Mouse (Mus musculus) left cerebral cortex, postnatal 14 days (tissue): Measurements from ENCODE around the gene Hist1h4c. TPM values are rescaled to one million over a fixed set of nuclear protein-coding genes. Genes with fewer than 3 reads are reported as not detected.
"Not testable (repeated sequence)": the region's sequence is repeated elsewhere in the genome, so short reads cannot be mapped to it uniquely, and the experiment has no call there.

Experiments used
- DNase-seq, 2 experiments: peaks; one replicate each; pipeline ENCODE4 v3.0.0; 2021 to 2022; ENCODE audit warnings: low spot score in 2 of 2, mixed read lengths in 1 of 2
- intact Hi-C: fragments of 180-260 bp; cut with DNase I; formaldehyde crosslinking; loops from one replicate; pipeline ENCODE4 v1.15.1; 2025
- microRNA-seq, 2 experiments: library from miRNA; unstranded; fragments of <30 nt; microRNA quantifications; one replicate each; pipeline ENCODE4 v1.2.0; 2022
- total RNA-seq, 2 experiments: library from RNA; stranded (reverse); gene quantifications; 2 replicates each; pipeline ENCODE4 v1.2.3; 2021

The Hist1h4c gene
- total RNA-seq, 2 experiments from 2014 or later = 100 to 103 TPM

DNA sequence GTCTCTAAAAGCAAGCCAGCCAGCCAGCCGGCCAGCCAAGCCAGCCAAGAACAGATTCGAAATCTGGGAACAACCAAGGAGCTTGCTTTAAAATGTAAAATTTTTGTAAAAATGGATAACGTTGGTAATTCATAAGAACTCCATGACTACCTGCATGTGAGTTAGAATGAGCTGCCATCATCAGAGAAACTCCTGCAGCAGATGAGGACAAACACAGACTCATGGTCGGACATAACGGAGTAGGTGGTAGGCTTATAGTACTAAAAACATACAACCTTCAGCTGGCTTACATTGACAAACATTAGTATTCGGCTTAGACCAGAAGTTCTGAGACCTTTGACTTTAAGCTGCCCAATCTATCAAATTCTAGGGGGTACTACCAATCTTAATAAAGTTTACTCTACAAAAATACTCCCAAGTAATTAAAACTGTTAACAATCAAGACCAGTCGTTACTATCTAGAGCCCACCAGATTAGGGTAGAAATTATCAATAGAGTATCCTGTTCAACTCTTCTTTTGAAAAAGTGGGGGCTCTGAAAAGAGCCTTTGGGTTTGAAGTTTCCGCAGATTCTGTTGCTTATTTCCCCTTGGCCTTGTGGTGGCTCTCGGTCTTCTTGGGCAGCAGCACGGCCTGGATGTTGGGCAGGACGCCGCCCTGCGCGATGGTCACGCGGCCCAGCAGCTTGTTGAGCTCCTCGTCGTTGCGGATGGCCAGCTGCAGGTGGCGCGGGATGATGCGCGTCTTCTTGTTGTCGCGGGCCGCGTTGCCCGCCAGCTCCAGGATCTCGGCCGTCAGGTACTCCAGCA, 15.1 kb downstream of the Hist1h4c start:
- intact Hi-C loops = loop anchor here (2.0 to 10.0 kb wide), 2 partner anchors 60 to 1638 kb away; partner anchors contain the start of genes Hist1h1e, Hist1h2ag, Hist1h2bj and Hist1h4i
- DNase-seq = not testable (repeated sequence)

DNA sequence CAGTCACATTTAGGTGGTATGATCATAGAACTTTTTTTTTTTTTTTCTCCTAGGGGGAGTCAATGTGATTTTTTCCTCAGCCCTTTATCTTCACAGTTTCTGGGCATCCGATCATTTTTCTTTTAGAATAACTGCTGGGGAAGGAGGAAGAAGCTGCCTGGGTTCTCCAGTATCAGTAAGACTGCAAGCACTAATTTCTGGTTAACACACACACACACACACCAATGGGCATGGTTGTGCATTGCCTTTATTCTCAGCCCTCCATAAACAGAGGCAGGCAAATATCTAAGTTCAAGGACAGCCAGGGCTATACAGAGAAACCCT, 15.7 kb downstream of the Hist1h4c start:
- DNase-seq = no peak
- intact Hi-C loops = loop anchor here (2.0 to 10.0 kb wide), 2 partner anchors 60 to 1638 kb away; partner anchors contain the start of genes Hist1h1e, Hist1h2ag, Hist1h2bj and Hist1h4i

DNA sequence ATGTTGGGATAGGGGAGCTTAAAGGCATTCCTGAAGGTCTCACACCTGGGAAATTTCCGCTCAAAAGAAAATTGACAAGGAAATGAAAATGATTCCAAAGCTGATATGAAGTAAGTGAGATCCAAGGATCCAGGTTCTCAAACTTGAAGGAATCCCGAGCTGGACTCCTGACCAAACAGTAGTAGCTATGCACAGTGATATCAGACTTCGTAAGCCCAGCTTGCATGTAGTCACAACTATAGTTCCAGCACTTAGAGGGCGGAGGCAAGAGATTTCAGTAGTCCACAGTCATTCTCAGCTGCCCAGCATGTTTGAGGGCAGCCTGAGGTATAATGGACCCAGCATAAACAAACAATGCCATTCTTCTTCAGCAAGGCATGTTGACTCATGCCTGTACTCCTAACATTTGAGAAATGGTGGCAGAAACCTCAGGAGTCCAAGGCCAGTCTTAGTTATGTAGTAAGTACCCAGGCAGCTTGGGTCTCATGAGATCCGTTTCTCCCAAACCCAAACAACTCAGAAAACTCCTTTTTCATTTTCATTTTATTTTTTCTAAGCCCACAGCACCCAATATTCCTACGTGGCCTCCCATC, 16.2 kb downstream of the Hist1h4c start:
- intact Hi-C loops = loop anchor here (2.0 to 10.0 kb wide), 2 partner anchors 59 to 1637 kb away; partner anchors contain the start of genes Hist1h1e, Hist1h2ag, Hist1h2bj and Hist1h4i
- DNase-seq = no peak

DNA sequence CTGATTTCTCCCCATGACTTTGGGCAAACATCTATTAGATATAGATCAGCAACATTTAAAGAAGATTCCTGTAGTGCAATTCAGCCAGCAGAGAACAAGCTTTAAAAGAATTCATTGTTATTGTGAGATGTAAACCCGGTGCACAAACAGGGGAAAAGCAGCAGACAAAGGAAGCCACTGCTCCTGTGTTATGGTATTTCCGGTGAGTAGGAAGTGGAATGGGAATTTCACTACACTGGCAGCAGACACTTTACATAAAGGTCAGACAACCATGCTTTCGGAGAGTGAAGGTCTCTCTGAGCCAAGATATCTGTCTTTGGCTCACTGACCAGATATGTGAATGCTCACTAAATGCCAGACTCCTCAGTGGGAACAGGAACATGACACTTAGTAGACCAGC, 35.7 kb downstream of the Hist1h4c start:
- DNase-seq = no peak
- intact Hi-C loops = no loop called here

DNA sequence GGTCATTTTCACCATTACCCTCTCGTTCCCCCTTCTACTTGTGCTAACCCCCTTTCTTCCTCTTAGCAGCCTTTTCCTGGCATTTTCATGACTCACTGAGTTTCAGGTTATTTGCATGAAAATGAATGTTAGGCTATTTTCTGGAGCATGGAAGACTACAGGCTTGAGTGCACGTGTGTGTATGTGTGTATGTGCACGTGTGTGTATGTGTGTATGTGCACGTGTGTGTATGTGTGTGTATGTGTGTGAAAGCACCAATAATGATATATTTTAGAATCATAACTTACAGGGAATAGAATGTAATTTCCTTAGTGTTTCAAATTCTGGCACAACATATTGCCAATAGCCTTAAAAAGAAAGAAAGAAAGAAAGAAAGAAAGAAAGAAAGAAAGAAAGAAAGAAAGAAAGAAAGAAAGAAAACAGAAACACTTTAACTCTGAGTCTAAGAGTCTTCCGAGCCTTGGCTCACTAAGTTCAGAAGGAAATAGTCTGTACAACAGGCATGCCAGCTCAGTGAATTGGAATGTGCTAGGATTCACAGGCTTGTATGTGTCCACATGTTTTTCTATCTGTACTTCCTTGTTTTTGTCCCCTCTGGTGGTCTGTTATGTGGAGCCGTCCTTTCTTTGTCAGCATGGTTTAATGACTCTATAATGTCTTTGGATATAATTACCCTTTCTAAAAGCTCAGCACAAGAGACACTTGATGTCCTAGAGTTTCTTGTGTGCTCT, 38.5 kb downstream of the Hist1h4c start:
- intact Hi-C loops = no loop called here
- DNase-seq = no peak

Small RNA genes lying within 50 kb of the gene (microRNA-seq; reads per million reads assigned to microRNA genes)
- gene Gm44314 (0 reads per million in 2 experiments), gene Gm44350 (0 reads per million in 2 experiments)

Other genes starting within 250 kb of the Hist1h4c start
- gene Btn1a1, start 232.6 kb downstream of the Hist1h4c start, total RNA-seq = not detected
- gene Btn2a2, start 209.6 kb downstream of the Hist1h4c start, total RNA-seq = 1 to 10 TPM in 1 of 2 experiments, under 1 TPM in 1; 0.82 to 1.3 TPM
- gene Hist1h4h, start 167.4 kb downstream of the Hist1h4c start, total RNA-seq = 100 to 1,000 TPM; 264 to 291 TPM
- gene Hist1h2af, start 164.5 kb downstream of the Hist1h4c start, total RNA-seq = 10 to 100 TPM in 1 of 2 experiments, 1 to 10 TPM in 1; 4.3 to 21.5 TPM
- gene Hist1h3g, start 163.0 kb downstream of the Hist1h4c start, total RNA-seq = 1 to 10 TPM; 5.8 to 6.2 TPM
- under 1 TPM; 0.91 to 0.92 TPM for gene Hist1h2bh, start 155.1 kb downstream of the Hist1h4c start, total RNA-seq
- 10 to 100 TPM; 18.7 to 21.0 TPM for gene Hist1h3f, start 154.4 kb downstream of the Hist1h4c start, total RNA-seq
- 100 to 1,000 TPM; 150 to 165 TPM for gene Hist1h4f, start 146.8 kb downstream of the Hist1h4c start, total RNA-seq
- gene Hist1h1d, start 145.2 kb downstream of the Hist1h4c start, total RNA-seq = 1 to 10 TPM; 3.1 to 4.2 TPM
- 10 to 100 TPM; 49.1 to 57.1 TPM for gene Hist1h3e, start 136.1 kb downstream of the Hist1h4c start, total RNA-seq
- 10 to 100 TPM in 1 of 2 experiments, 1 to 10 TPM in 1; 8.2 to 10.1 TPM for gene Hist1h2ae, start 127.2 kb downstream of the Hist1h4c start, total RNA-seq
- 10 to 100 TPM; 79.2 to 92.9 TPM for gene Hist1h2bg, start 127.1 kb downstream of the Hist1h4c start, total RNA-seq
- gene Hist1h2bf, start 124.3 kb downstream of the Hist1h4c start, total RNA-seq = 10 to 100 TPM; 24.6 to 36.3 TPM
- gene Hist1h2ad, start 124.1 kb downstream of the Hist1h4c start, total RNA-seq = 1 to 10 TPM; 3.0 to 5.1 TPM
- gene Hist1h3d, start 122.7 kb downstream of the Hist1h4c start, total RNA-seq = 1 to 10 TPM; 9.4 to 9.9 TPM
- 100 to 1,000 TPM; 132 to 148 TPM for gene Hist1h4d, start 116.9 kb downstream of the Hist1h4c start, total RNA-seq
- gene Hist1h2be, start 77.3 kb downstream of the Hist1h4c start, total RNA-seq = 1 to 10 TPM; 4.8 to 5.6 TPM
- 10 to 100 TPM; 53.4 to 69.1 TPM for gene Hist1h1e, start 75.9 kb downstream of the Hist1h4c start, total RNA-seq
- gene Hist1h2ac, start 14.5 kb downstream of the Hist1h4c start, total RNA-seq = 1 to 10 TPM; 1.9 to 2.0 TPM
- gene Hist1h2bc, start 14.3 kb downstream of the Hist1h4c start, total RNA-seq = 10 to 100 TPM; 25.0 to 27.3 TPM
- under 1 TPM in 1 of 2 experiments, not detected in 1; 0.40 TPM for gene Hist1h1t, start 2.6 kb downstream of the Hist1h4c start, total RNA-seq
- gene Hfe, start 12.4 kb upstream of the Hist1h4c start, total RNA-seq = 1 to 10 TPM; 2.9 to 3.1 TPM
- gene Hist1h1c, start 40.4 kb upstream of the Hist1h4c start, total RNA-seq = 10 to 100 TPM; 55.8 to 75.9 TPM
- gene Hist1h3c, start 47.1 kb upstream of the Hist1h4c start, total RNA-seq = 1 to 10 TPM; 6.8 to 7.2 TPM
- gene Hist1h2bb, start 48.3 kb upstream of the Hist1h4c start, total RNA-seq = 10 to 100 TPM; 18.8 to 20.7 TPM
- gene Hist1h2ab, start 52.7 kb upstream of the Hist1h4c start, total RNA-seq = 10 to 100 TPM; 30.0 to 36.8 TPM
- gene Hist1h3b, start 53.8 kb upstream of the Hist1h4c start, total RNA-seq = 10 to 100 TPM; 16.5 to 23.8 TPM
- gene Hist1h4b, start 58.6 kb upstream of the Hist1h4c start, total RNA-seq = 10 to 100 TPM; 73.2 to 80.8 TPM
- 10 to 100 TPM; 68.8 to 69.0 TPM for gene Hist1h4a, start 62.8 kb upstream of the Hist1h4c start, total RNA-seq
- 10 to 100 TPM; 33.2 to 47.2 TPM for gene Hist1h3a, start 63.9 kb upstream of the Hist1h4c start, total RNA-seq
- gene Hist1h1a, start 65.2 kb upstream of the Hist1h4c start, total RNA-seq = 10 to 100 TPM; 20.4 to 29.2 TPM
- gene Trim38, start 71.5 kb upstream of the Hist1h4c start, total RNA-seq = not detected
- not detected for gene Slc17a2, start 108.5 kb upstream of the Hist1h4c start, total RNA-seq
- under 1 TPM; 0.17 to 0.22 TPM for gene Slc17a3, start 141.0 kb upstream of the Hist1h4c start, total RNA-seq
- not detected for gene Slc17a1, start 169.3 kb upstream of the Hist1h4c start, total RNA-seq
- not detected for gene Slc17a4, start 216.6 kb upstream of the Hist1h4c start, total RNA-seq
- not detected for gene Hist1h2ba, start 235.7 kb upstream of the Hist1h4c start, total RNA-seq
- not detected for gene Hist1h2aa, start 236.0 kb upstream of the Hist1h4c start, total RNA-seq